Mouse (Mus musculus) erythroblast, embryonic 14.5 days (primary cell): ENCODE data around the gene Rilp.

Experiments
- GATA1 ChIP-seq: IDR thresholded peaks from 2 replicates; pipeline ENCODE4 v1.6.1; 2012; ENCODE audit warnings: low read length, inconsistent platforms, mixed read lengths
- TAL1 ChIP-seq: IDR thresholded peaks from 3 replicates; pipeline ENCODE4 v1.6.1; 2012; ENCODE audit warnings: low read length, inconsistent platforms, mixed read lengths

- TF ChIP-seq TAL1: no peak
- TF ChIP-seq GATA1: no peak
Observed at GRCm38 (mm10) chr11:75537491-75538183, 27.7 kb downstream of the Rilp start.
